Mouse (Mus musculus): ENCODE measurements around the gene Snx11.

- TF ChIP-seq EP300 (IDR thresholded peaks at IDR 0.05; ENCODE audit: low read depth) (no peak), CTCF (IDR thresholded peaks at IDR 0.05; ENCODE audit: low read depth) (no peak)
These were observed 36.6 kb downstream of the Snx11 start for GRCm38 (mm10) chr11:96740796-96741195.
